Mouse (Mus musculus): Measurements from ENCODE around the gene Wdr45.

DNA sequence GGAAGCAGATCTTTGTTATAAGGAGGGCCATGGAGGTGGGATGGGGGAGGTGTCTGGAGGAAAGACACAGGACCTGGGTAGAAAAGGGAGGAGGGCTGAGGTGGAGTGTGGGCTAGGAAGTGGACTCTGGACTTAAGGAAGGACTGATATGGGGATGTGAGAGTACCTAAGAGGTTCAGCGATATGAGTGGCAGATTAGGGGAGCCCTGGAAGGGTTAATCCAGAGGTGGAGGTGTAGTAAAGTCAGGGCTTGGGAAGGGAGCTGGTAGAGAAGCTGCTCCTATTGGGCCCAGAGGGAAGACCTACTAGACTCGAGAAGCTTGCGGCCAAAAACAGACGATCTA, 14.8 kb downstream of the Wdr45 start:
- TF ChIP-seq CTCF (IDR thresholded peaks at IDR 0.05; ENCODE audit: extremely low read depth, insufficient read depth, insufficient read length, insufficient replicate concordance): no peak
- no peak for TF ChIP-seq POLR2A (IDR thresholded peaks at IDR 0.05; ENCODE audit: low read depth, low read length)
